Mouse (Mus musculus) right cerebral cortex, adult 2 months (tissue): ENCODE results near the gene Rftn1.
"Not testable (repeated sequence)": the region's sequence is repeated elsewhere in the genome, so short reads cannot be mapped to it uniquely, and the experiment has no call there.

ENCODE experiments used
- DNase-seq, 2 experiments: peaks; one replicate each; pipeline ENCODE4 v3.0.0; 2021 to 2022; ENCODE audit warnings: low spot score in 2 of 2

Rftn1 gene

DNA sequence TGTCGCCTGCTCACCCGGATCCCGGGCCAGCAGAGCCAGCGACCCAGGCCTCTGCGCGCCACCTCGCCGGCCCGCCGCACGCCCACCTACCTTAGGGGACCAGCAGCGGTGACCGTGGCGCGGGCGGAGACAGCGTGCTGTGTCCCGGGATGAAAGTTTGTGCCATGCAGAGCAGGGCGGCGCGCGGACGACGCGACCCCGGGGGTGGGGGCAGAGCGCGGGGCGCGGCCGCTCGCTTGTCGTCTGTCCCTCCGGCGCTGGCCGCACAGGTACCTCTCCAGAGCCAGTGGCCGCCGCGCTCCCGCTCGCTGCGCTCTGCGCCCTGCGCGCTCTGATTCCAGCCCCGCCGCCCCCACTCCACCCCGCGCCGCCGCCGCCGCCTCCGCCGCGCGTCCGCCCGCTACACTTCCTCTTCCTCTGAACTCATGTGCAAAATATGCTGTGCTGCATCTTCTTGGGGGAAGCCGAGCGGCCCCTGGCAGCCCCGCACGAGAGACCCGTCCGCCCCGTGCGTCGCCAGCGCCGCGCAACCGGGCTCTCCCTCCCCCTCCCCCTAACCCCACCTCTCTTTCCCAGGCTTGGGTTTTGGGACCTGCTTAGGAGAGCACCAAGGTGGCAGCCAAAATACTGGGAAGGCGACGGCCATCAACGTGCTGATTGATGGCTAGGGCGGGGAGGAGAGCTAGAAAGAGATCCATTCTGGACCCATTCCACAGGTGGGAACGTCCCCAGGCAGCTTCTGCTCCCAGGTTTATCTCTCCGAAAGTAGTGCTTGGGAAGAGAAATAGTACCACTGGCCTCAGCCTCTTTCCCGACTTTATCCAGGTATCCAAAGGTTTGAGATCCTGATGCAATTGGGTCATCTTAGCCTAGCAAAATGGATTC lies at the start of gene Rftn1:
TSS of gene Rftn1 (minus strand) at position 544 of the 885 bp plus-strand sequence.
- no peak for DNase-seq

DNA sequence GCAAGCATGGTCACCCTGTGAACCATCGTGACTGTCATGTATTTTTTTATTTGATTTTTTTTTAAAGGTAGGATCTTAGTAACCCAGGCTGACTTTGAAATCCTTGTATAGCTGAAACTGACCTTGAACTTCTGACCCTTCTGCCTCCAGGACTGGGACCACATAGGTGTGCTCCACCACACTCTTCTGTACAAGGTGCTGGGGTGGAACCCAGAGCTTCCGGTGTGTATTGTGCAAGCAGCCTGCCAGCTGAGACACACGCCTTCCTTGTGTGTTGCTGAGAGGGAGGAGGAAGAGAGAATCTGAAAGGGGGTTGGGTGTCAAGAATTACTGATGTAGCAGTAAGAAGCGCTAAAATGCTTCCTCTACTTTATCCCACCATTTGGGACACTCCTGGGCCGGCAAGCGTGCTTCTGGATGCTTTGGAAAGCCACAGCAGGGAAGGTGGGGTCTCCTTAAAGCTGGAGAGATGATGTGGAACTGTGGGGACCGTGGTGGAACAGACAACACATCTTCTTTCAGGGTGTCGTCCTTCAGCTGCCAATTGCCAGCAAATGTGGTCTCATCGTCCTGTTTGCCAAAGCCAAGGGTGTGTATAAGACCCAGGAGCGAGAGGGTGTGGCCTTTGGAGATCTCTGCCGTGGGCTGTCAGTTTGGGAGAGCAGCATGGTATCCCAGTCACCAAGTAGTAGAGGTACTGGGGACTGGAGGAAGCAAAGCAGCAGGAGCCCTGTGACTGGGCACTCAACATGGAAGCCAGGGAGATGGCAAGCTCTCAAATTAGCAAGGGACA lies 47.5 kb upstream of the Rftn1 start:
- DNase-seq, result no peak

DNA sequence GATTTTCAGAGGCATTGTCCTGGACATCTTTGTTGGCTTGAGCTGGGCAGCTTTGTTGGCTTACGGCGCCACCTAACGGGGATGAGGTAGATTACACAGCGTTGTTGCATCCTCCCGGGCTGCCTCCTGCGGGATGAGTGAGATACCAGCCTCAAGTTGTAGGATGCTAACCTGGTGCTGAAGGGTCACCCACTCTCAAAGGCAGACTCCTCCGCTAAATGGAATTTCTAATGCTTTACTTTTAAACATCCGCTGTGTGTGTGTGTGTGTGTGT lies 46.9 kb upstream of the Rftn1 start:
- peak; percentile 91 to 92 for DNase-seq

DNA sequence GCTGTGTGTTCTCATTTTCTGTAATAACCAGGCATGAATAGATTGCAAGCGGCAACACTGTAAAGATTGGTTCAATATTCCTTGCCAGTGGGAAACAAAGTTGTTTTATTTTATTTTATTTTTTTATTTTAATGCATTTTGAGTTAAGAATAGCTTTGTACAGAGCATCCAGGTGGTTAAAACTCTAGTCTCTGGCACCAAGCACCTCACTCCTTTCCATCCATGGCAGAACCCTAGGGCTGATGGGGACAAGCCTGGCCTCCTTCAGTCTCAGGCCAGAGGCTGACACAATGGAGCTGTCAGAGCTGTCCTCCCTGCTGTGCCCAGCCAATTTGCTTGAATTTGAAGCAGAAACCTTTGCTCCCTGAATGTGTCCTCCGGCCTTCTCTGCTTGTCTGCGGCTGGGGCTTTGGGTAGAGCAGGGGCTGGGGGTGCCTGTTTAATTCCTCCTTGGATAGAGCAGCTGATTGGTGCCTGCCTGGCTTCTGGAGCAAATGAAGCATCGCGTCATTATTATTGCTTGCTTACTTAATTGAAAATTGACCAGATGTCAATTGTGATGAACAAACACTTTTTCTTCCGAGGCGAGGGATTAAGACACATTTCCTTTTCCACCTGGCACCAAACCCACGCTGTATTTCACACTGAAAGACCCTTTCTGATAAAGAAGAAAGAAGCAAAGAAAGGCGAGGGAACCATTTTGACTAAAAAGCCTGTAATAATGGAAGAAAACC lies 46.4 kb upstream of the Rftn1 start:
- DNase-seq, result peak in 1 of 2 experiments; percentile 3

DNA sequence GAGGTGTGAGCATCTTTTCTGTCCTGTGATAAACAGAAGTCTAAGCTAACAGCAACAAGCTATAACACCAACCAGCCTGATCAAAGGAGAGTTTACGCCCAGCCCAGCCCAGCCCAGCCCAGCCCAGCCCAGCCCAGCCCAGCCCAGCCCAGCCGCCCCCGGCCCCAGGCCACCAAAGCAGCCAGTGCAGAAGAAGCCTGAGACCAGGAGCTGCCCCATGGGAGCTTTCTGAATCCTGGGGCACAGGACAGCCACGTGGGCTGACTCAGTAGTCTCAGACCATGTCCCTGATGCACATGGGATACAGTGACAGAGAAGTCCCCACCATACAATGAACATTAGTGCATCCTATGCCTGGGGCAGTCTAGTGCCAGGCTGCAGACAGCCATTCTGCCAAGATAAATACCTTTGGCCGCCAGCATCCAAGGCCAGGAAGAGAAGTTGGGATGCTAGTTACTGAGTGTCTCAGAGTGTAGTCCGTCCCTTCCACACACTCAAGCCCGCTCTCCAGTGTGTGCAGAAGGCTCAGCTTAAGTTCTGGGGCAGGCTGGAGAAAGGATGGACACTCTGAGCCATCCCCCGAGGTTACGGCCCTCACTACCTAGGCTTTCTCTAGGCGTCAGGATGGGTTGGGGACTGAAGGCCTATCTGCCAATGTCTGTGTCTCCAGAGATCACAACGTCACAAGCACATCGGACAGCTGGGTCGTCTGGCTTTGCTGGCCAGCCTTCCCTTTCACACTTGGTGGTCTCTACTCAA lies 45.6 kb upstream of the Rftn1 start:
- no peak for DNase-seq

DNA sequence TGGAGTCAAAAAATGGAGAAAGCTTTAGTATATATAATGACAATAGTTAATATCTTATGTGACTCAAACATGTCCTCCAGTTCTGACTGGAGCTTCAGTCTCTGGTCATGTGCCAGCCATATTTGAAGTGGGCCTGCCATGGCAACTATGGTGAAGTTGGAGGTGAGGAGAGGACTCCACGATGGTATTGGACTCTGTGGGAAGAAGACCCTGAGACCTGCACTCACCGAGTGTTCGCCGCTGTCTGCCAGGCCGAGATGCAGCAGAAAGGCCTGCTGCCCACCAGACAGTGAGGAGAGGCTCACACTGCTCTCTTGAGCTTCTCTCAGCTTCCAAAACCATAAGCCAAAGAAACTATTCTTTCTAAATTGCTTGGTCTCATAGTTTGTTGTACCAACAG lies 43.5 kb upstream of the Rftn1 start:
- no peak for DNase-seq

DNA sequence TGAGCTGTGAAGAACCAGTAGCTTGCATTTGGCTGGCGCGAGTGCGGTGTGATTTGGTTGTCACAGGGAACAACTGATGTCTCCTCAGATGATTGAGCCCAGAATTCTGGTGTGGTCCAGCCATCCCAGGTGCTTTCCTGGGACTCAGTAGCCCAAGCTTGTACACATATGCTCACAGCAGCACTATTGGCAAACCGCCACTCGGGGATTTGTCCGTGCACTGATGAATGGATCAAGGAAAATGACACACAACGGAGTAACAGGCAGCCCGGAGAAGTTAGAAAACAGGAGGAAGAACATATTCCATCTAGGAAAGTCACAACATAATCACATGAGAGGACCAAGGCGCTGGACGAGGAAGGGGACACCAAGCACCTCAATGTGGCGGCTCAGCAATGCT lies 42.3 kb upstream of the Rftn1 start:
- DNase-seq, result no peak

DNA sequence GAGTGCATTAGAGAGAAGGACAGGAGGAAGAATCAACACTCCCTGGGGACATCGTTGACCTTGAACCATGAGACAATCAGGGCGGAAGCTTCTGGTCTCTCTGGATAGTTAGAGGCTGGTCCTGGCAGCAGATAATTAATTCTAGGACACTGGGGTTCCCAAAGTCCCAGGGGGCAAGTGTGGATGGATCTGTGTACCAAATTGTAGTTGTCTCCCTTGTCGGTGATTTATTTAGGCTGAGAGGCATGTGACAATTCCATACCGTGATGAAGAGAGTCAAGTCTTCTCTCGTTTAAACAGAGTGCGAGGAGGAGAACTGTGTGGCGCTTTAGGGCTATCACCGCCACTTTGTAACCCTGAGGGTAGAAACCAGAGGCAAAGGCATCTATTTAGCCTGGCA lies 40.7 kb upstream of the Rftn1 start:
- no peak for DNase-seq

DNA sequence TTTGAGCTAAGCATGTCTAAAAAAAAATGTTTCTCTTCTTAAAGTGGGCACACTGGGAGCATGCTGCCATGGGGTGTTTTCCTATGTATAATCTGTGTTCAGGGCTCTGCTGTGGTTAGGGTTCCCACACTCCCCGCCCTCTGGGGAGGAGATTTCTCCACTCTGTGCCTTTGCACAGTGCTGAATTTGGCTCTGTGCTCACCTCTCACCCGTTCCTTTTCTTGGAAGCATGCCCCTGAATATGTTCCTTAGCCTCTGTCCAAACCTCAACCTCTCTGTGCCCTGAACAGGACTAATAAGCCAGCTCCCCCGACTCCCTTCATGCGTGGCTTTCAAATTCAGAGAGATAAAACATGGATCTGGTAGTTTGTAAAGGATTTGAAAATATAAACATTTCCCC lies 39.1 kb upstream of the Rftn1 start:
- DNase-seq, result no peak

DNA sequence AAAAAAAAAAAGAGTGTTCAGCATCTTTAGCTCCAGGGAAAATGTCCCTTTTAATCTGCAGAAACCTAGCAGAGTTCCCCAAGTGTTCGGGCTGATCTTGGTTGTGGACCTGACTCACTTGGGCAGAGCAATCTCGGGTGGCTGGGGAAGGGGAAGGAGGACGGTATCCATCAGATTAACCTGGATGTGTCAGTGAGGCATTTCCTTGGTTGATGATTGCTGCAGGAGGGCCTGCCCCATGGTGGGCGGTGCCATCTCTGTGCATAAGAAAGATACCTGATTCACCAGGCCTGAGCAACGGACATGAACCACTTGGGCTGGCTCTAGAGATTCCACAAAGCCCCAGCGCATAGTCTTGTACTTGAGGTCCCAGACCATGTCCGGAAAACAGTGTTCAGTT lies 36.9 kb upstream of the Rftn1 start:
- no peak for DNase-seq

DNA sequence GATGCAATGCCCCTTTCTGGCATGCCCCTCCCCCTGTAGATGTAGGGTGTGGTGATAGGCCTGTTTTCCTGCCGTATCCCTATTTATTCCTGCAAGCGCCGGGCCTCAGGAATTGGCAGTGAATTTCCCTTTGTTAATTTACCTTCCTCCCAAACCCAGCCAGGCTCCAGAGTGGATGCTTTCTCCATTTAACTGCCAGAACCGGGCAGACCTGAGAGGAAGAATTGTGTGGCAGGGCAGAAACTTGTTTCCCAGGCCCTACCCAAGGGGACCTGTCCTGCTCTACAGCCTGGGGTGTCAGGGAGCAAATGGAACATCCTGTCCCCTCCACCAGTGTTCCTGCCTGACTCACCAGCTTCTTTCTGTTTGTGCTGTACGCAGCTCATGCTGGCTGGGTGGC lies 34.2 kb upstream of the Rftn1 start:
- no peak for DNase-seq

DNA sequence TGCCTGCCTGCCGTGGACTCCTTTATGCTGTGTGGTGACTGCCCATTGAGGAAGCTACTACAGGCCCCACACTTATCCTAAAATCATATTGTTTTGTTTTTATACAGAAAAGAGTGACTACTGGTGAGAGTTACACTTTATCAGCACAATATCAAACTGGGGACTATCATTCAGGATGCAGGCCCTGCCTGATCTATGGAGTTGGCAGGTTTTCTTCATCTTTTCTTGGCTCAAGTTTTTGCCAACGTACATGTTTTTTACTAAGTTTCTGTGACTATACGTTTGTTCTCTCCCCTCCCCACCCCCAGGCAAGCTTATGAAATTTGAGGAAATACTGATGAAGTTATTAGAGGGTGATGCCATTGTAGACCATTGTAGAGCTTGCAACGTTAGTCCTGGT lies 27.5 kb upstream of the Rftn1 start:
- DNase-seq, result no peak

DNA sequence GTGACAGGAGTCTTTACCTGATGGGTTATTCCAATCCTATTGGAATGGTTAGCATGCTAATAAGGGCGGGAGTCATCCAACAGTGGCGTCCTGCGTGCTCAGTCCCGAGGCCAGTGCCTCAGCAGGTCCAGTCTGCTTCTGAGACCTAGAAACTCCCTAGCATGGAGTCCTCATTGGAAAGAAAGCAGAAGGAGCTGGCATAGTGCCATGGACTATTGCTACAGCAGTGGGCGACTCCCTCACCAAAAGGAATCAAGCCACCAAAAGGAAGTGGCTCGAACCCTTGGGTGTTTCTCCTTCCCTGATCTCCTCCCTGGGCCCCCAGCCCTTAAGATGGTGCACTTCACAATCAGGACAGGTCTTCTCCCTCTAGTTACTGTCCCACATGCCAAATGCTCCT lies 24.6 kb upstream of the Rftn1 start:
- DNase-seq, result no peak

DNA sequence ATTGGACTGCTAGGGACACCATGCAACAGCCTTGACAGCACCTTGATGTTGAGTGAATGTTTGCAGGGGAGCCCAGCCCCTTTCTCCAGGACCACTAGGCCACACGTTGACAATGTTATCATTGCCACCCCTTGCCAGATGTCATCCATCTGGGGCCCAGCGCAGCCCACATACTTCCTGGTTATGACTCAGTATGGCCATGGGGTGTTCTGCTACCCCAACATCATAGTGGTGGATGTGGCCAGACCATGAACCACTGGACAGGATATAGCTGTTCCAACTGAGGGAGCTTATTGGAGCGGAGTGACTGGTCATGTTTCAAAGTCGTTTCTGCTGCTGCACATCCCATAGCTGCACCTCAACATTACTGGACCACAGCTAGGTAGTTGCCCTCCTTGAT lies 22.6 kb upstream of the Rftn1 start:
- DNase-seq, result no peak

DNA sequence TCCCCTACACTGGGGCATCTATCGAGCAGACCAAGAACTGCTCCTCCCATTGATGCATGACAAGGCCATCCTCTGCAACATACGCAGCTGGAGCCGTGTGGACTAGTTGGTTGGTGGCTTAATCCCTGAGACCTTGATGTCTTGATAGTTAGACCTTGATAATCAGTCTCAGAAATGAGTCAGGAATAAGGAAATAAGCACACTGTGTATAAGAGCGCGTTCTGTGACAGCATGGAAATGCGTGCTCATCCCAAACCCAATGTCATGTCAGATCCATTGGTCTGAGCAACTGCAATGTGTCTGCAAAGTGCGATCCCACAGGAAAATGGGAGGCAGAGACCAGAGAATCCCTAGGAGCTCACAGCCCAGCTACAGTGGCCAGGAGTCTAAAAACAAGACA lies 21.3 kb upstream of the Rftn1 start:
- DNase-seq, result no peak

DNA sequence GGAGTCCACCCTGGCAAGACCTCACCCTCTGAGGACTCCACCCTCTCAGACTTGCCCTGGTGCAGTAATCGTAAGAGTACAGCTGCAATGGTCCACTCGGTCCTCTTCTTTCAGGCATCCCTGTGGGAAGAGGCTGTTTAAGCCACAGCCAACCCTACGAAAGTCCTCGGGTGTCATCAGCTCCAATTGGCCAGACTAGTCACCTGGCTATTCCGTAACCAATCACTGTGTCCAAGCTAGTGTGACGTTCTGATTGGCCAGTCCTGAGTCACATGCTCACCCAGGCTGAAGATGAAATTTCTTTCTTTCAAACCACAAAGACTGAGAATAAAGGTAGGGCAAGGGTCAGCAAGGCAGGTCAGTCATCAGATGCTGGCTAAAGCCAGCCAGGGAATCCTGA lies 19.4 kb upstream of the Rftn1 start:
- no peak for DNase-seq

DNA sequence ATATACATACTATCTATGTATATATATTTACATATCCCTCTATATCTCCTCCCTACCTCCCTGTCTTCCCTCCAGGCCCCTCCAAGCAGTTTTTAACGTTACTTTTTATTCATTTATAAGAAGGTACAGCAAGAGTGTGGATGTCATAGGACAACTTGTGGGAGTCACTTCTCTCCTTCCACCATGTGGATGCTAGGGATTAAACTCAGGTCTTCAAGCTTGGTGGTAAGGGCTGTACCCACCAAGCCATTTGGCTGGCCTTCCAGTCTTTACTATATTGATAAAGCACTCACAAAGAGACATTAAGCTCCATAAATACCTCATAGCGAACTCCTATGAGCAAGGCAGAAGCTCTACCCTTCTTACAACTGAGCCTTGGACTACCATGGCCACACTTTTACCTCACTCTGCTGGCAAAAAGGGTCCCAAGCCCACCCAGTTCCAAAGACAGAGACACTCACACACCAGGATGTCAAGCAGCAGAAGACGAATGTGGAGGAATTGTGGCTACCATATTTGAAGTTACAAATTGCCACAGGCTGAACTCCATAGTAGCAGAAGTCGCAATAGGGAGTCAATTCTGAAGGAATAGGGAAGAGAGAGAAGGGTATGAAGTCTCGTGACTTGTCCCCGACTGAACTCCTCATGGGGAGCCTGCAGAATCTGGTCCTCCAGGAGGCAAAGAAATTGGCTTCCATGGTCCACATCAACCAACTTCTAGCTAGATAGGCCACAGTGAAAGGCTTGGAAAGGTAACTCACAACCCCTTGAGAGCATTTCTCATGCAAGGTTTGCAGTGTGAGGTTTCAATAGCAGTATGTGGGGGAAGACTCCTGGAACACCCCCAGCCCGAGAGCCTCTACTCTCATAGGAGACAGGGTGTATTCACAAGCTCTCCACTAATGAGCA lies 17.9 kb upstream of the Rftn1 start:
- DNase-seq, result no peak

DNA sequence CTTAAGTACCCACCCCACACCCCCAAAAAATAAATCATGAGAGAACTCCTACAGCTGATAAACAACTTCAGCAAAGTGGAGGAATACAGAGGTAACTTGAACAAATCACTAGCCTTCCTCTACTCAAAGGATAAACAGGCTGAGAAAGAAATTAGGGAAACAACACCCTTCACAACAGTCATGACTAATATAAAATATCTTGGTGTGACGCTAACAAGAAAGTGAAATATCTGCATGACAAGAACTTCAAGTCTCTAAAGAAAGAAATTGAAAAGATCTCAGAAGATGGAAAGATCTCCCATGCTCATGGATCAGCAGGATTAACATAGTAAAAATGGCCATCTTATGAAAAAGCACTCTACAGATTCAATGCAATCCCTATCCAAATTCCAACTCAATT lies 15.8 kb upstream of the Rftn1 start:
- DNase-seq, result not testable (repeated sequence)

DNA sequence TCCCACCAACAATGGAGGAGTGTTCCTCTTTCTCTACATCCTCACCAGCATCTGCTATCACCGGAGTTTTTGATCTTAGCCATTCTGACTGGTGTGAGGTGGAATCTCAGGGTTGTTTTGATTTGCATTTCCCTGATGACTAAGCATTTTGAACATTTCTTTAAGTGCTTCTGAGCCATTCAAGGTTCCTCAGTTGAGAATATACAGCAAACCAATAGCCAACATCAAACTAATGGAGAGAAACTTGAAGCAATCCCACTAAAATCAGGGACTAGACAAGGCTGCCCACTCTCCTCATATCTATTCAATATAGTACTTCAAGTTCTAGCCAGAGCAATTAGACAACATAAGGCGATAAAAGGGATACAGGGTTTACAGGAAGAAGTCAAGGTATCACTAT lies 15.4 kb upstream of the Rftn1 start:
- DNase-seq, result not testable (repeated sequence)

DNA sequence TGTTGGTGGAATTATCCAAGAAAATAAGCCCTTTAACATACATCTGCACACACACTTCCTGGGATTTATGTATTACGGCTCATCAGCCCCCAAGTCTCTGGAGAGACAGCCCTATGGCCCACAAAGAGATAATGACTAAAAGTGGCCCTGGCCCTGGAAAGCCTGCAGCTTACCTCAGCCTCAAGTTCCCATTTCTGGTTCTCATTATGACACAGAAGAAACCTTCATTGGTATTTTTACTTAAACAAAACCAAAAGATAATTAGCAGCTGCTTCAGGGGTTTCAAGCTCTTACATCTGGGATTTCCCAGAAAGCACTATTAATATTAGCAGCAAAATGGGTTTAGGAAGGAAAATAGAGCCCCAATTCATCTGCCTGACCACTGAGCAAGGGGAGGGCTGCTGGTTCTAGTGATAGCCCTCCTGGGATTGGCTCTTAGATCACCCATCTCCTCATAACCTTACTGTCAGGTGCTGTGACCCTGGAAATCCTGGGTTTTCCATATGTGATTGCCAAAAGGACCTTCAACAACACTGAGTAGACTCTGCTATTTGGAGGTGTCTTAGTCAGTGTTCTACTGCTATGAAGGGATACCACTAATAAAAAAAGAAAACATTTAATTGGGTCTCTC lies 14.8 kb upstream of the Rftn1 start:
- no peak for DNase-seq
